Mouse (Mus musculus) left cerebral cortex, adult 11 months (tissue): Measurements from ENCODE around the gene Ube2t.

Source experiments
- DNase-seq: peaks from one replicate; pipeline ENCODE4 v3.0.0; 2022; ENCODE audit warnings: low spot score

Gene Ube2t

DNA sequence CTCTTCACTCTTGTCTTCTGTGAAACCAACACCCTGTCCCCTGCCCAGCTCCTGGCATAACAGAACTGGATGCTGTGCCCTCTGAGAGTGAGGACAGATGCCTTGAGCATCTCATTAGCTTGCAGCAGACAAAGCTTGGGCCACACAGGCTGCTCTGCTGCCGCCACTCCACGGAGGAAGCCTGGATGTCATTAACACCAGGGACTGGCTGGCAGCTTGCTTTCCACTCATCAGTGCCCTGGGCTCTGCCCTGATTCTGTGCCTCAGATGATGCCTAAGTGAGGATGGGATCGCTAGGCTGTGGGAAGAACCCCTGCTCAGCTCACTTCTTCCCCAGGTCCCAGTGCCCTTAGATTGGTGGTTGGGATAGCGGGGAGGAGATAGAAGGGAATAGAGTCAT, 33.1 kb downstream of the Ube2t start:
- no peak for DNase-seq

DNA sequence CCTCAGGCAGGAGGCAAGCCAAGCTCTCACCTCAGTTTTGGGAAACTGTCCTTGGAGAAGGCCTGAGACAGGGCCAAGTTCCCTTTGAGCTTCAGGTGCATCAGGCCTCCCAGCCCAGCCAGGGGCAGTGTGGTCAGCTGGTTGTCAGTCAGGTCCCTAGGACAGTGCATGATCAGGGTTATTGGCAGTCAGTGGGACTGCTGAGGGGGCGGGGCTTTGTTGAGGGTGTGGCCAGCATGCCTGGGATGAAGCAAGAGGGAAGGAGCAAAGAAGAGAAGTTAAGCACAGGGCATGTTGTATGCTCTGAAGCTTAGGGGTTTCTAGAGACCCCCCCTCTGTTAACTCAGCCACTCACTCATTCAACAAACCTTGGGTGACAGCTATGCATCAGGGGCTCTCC, 33.6 kb downstream of the Ube2t start:
- DNase-seq: no peak

DNA sequence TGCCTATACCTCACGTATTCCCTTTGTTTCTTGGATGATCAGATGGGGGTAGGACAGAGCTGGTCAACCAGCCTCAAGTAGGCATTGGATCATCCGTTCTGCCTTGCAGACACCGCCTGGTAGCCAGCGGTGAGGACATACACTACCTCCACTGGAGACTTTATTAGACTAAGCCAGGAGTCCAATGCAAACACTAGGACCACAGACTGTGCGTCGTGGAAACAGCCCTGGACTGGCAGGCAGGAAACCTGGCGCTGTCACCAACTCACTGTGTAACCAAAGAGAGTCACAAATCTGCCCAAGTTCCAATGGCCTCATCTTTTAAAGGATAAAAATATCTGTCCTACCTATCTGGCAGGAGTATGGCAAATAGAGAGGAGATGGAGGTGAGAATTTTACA, 34.1 kb downstream of the Ube2t start:
- DNase-seq: no peak

DNA sequence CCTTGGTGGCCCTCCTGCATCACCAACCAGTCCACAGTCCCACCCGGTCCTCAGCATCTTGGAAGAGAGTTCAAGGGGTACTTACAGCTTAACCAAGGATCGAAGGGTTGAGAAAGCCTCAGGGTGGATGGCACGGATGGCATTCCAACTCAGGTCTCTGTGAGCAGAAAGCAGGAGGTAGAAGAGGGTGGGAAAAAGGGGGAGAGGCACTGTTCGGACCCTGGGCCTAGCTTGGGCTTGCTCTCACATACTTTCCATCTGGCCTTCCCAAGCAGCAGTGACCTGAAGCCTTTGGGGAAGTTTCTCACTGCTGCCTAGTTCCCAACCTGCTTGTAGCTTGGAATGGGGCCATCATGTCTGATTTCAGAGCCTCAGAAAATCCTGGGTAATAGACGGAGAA, 35.2 kb downstream of the Ube2t start:
- DNase-seq: no peak

DNA sequence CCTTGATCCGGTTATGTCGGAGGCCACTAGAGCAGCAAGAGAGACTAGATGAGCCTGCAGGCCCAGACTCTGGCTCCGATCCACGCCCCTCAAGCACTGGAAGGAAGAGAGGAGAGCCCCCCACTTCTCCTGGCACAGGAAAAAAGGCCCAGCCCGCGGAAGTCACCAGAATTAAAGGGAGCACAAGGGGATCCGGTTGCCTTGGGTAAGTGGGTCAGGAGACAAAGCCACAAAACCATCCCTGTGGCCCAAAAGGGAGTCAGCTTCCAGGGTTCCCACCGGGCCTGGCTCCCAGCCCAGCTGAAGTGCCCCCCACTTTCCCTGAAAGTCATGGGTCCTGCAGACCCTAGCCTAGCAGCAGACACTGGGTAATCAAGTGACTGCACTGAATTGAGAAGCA, 35.9 kb downstream of the Ube2t start:
- no peak for DNase-seq

DNA sequence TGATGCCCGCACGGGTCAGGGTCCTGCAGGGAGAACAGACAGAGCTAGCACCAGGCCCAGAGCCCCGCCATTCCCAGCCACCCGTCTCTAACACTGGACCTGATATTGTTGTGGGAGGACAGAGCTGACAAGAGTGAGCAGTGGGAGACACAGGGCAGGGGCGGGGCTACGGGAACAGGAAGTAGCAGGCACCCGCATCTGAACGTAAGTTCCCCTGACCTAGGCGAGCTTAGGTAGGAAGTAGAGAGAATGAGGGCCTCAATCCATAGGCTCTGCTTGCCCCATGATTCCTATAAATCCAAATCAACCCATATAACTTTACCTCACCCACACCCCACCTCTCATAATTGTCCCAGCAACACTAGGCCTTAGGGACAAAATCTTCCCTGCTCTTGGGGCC, 38.2 kb downstream of the Ube2t start:
- DNase-seq: no peak

DNA sequence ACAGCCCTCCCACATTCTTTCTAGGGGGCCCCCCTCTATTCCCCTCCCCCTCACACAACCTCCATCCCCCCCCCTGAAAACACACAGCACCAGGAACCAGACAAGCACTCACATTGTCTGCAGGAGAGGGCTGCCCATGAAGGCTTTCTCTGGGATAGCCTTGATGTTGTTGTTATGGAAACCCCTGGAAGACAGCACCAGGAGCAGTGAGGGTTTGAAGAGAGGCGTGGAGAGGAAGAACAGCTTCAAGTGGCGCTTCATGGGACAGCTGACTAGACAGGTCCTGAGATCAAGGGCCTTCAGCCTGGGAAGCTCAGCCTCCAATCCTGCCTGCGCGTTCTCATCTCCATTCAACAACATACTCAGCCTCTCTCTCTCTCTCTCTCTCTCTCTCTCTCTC, 41.0 kb downstream of the Ube2t start:
- DNase-seq: no peak

DNA sequence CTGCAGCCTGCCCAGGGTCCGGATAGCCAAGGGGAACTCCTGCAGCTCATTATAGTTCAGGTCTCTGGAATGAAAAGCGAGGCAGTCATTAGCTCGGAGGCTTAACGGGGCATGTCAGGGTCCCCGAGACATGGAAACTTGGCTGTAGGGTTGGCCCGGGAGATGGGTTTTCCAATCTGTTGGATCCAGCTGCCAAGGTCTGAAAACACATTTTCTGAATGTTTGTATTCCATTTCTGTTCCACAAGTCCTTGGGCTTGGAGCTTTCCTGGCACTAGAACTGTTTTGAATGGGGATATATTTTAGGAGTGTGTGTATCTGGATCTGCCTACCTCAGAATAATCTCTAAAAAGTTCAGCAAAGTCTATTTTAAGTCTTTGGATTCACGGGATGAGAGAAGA, 43.3 kb downstream of the Ube2t start:
- DNase-seq: no peak

DNA sequence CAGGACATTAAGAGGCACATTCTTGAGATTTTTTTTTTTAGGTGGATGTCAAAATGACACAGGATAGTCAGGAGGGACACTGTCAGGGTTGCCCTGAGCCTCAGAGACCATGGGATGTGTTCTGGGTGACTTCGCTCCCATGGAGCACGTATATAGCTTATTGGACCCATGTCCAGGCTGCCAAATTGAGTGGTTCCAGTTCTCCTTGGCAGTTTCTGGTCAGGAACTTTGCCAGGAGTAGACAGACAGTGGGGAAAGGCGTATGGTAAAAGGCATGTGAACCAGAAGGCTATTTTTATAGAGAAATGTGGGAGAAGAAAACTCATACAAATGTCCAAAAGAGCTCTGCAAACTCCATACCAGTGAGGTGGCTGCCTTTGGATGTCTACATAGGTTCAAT, 47.5 kb downstream of the Ube2t start:
- no peak for DNase-seq

DNA sequence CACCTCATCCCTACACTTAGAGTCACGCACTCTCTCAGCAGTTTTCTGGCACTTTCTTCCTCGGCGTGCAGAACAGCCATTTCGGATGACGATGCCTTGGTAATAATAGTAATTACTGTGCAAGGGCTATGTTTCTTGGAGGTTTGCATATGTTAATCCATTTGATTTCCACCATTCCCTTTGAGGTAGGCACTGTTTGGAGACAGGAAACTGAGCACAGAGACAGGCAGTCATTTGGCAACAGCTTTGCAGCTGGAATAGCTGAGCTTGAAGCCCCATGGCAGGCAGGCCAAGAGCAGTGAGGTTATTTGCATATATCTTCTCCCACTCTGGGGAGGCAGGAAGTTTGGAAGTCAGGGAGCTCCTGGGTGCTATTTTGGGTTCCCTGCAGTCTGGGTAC, 49.5 kb downstream of the Ube2t start:
- DNase-seq: no peak

DNA sequence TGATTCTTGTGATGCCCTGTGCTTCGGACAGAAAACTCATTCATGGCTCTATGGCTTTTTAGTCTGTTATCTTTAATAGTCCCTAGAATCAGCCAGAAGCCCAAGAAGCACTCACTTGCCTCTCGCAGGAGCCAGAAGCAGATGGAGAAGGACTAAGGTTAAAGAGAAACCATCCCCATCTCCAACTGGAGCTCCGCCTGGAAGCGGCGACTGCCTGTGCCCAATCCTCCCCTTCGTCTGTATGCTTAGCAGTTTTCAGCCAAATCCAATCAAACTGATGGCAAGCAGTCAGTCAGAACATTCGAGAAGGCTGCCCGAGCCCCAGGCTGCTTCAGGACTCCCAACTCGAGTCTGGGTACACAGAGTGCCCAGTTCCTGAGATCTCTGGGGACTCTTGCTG, 50.1 kb downstream of the Ube2t start:
- no peak for DNase-seq

DNA sequence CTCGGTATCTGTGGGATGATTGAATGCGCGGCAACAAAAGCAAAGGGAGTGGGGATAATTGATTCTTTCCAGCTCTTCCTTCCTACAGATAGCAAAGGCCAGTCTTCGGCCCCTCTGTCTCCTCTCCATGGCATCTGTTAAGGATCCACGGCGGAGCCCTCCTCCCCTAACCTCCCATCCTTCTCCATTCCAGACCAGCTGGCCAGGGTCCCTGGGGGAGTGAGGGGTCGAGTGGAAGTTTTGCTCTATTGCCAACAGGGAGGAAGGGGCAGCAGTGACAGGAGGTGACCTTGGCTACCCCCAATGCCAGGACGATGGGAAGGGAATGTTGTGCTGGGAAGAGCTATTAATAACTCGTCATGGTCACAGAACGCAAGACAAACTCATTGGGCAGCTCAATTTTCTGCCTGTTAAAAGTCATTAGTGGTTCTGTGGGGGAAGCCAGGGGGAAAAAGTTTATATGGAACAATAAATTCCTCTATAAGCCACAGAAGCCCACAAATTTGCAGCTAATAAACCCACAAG, 52.6 kb downstream of the Ube2t start:
- no peak for DNase-seq

DNA sequence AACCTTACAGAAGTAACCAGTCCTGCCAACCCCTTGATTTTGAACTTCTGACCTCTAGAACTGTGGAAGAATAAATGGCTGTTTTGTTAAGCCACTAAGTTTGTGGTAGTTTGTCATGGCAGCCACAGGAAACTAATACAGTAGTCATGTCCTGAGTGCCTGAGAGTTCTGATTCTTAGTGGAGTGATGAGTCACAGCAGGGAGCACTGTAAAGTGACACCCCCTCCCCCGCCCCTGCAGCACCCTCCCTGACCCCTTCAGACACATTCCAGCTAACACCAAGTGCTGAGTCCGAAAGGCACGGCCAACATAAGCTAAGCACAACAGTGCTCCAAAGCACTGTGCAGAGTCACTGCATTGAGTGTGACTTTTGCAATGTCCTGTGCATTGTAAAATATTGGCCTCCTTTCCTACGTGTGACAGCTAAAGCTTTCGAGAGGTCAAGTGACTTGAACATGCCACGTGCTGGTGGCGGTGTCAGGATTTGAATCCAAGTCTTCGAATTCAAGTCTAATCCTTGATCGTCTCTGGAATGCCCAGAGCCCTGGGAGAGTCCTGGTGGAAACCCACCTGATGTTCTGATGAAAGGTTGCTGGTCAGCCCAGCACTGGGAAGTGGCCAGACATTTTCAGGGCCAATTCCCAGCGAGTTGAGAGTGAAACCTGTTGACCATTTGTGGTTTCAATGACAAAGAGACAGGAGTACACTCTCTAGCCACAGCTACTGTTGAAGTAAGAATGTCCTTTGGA, 54.7 kb downstream of the Ube2t start:
- DNase-seq: no peak

DNA sequence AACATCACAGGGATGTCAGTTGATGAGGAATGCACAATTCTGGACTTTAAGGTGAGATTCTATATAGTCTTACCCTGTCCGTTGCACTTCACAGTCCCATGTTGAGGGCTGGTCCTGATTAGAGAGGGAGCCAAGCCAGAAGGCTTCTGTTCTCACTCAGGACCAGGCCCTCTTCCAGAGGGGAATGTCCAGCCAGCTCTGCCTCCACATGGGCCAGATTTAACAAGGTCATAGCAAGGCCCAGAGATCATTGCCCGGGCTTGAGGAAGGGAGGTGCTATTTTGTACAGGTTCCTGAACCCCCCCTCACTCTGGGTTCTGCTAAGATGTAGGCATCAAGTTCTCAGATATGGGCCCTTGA, 55.3 kb downstream of the Ube2t start:
- DNase-seq: no peak

DNA sequence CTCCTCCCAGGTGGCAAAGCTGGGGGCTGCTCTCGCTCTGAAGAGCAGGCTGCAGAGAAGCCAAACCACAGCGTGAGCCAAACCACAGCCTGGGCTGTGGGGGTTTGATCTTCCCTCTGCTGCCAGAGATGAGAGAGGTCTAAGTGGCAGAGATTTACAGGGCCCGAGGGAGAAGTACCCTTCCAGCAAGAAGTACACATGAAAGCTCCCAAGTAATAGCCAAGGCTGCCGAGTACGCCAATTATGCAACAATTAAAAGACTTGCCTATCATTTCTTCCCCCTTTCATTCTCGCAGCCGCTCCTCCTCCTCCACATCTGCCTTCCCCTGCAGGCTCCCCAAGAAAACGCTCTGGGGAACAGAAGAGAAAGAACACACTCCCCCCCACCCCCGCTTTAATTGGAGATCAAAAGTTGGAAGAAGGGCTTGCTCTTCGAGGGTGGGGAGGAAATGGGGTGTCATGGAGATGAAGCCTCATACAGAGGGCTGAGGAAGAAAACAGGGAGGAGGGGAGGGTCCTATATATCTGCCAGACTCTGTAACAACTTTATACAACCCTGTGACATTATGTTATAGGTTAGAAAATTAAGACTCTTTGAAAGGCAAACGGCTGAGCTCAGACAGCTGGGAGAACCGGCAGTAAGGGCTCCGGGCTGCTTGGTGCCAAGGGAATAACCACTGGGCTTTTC, 56.9 kb downstream of the Ube2t start:
- DNase-seq: no peak

DNA sequence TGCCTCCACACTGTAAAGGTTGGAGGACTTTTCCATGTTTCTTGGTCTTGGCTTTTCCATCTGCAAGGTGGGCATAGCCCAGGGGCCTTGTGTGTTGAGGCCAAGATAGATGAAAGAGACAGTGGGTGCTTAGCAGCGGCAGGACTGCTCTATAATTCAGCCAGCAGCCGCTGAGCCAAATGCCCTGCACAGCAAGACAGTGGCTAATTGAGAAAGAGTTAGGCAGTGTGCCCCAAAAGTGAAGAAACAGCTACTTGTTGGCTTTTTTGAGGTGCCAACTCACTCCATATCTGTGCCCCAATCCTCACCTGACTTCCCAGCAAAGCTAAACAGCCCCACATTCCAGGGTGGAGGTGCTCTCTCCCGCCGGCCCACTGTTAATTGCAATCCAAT, 57.4 kb downstream of the Ube2t start:
- no peak for DNase-seq

DNA sequence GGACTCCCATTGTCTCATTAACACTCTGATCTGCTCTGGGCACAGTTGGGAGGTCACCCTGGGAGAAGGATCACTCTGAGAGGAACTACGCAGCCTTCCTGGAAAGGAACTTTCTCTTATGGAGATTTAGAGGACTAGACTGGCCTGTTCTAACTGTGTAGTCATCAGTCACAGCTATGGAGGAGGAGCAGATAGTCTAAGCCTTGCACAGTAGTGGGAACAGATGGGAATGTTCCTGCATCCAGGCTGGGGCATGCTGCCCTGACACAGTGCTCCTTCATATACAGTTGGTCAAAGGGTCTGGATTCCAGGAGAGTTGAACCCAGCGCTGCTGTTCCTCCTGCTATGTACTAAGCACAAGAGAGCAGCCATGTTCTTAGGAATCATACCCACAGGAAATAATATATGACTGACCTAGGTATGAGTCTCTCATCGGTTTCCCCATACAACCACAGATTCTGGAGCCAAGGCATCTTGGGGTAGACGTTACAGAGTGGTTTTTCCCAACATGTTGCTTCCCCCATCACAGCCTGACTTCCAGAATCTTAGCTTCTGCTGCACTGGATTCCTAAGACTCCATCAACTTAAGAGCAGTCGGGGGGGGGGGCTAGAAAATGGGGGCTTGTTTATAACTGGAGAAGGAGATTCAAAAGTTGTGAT, 58.0 kb downstream of the Ube2t start:
- no peak for DNase-seq

DNA sequence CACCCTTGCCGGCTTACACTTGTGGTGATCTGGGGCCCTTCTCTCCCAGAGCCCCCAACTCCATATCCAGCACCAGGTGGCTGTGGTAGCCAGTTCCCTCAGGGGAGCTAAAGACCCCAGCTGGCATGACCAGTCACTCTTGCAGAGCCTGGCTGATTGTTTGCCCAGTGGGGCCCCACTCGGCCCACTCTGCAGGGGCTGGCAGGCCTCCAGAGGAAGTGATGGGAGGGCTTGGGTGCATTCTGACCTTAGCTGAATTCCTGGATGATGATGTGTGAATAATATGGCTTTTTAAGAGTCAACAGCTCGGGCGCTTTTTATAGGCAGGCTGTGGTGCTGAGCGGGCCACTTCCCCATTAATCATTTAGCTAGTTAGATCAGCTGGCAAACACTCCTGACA, 58.6 kb downstream of the Ube2t start:
- DNase-seq: no peak

DNA sequence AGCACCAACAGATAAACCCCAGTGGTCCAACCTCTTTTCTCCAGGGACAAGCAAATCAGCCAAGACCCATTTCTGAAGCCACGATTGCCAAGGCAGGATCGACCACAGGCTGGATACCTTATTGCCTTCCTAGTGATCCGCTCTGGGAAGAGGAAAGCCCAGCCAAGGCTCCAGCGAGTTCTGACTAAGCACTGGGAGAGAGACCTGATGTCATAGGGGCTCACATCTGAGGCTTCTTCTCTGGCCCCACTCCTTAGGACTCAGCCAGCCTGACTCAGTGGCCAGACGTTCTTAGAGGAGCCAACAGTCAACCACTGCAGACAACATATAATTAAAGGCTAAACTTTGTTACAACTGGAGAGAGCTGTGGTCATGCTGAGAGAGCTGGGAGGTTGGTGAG, 59.6 kb downstream of the Ube2t start:
- DNase-seq: no peak

DNA sequence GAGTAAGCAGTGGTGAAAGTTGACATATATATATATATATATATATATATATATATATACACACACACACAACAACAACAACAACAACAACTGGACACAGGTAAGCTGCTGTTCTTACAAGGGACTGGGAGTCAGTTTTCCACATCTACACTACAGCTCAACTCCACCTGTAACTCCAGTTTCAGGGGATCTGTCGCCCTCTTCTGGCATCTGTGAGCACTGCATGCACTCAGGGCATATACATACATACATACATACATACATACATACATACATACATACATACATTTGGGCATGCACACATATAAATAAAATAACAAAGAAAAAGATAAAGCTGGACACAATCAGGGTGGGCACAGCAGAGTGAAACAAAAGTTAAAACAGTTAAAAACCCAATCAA, 61.2 kb downstream of the Ube2t start:
- no peak for DNase-seq
